26 mouse cellular contexts compared by ENCODE assay signal in genomic region chr12:12277741-12278463, GRCm38 (mm10). TPM values are rescaled to one million over a fixed set of nuclear protein-coding genes. Genes with fewer than 3 reads are reported as not detected.
DNase-seq lines count a peak whose midpoint lies in the region; ATAC-seq and TF ChIP-seq lines count a peak whose summit lies in the region.
"Had no signal": no experiment of that assay in that cellular context is flagged by ENCODE, and none has a peak within 500 bp of the region (broad histone marks: within the 10 kb centered on the region; RNA-seq: fewer than 3 reads in every experiment).

No protein-coding gene starts in this region.

- no peak for ATAC-seq in kidney, embryonic 15.5 days (replicated peaks; ENCODE audit: low FRiP score)
- no peak for ATAC-seq in forebrain, embryonic 12.5 days (ENCODE audit: low FRiP score)
- ATAC-seq: forebrain, embryonic 13.5 days; hindbrain, embryonic 16.5 days; intestine, embryonic 15.5 days; midbrain, embryonic 13.5 days; Patski had no signal

- H3K9ac ChIP-seq in kidney, embryonic 15.5 days: no peak overlapping the region
- H3K9ac ChIP-seq in forebrain, embryonic 12.5 days: no peak overlapping the region
- H3K9ac ChIP-seq: forebrain, embryonic 13.5 days; intestine, embryonic 15.5 days; limb, embryonic 12.5 days; liver, embryonic 13.5 days; midbrain, embryonic 13.5 days had no signal

- no peaks in the 10 kb centered on the region for H3K4me1 ChIP-seq in kidney, embryonic 15.5 days
- H3K4me1 ChIP-seq in forebrain, embryonic 12.5 days: peaks cover 3% of the 10 kb centered on the region; the same call in 1 of the 2 replicates
- H3K4me1 ChIP-seq: intestine, embryonic 15.5 days had no signal

- no peak overlapping the region for H3K4me3 ChIP-seq in layer of hippocampus, adult 2 months
- no peak overlapping the region for H3K4me3 ChIP-seq in kidney, embryonic 15.5 days (replicated peaks)
- no peak overlapping the region for H3K4me3 ChIP-seq in forebrain, embryonic 12.5 days (replicated peaks)
- H3K4me3 ChIP-seq: erythroblast, embryonic 14.5 days; forebrain, embryonic 13.5 days; intestine, embryonic 15.5 days; limb, embryonic 12.5 days; liver, embryonic 13.5 days; midbrain, embryonic 13.5 days had no signal

- TF ChIP-seq CTCF in layer of hippocampus, adult 2 months (conservative IDR thresholded peaks at IDR 0.05): no peak

- H3K27me3 ChIP-seq in kidney, embryonic 15.5 days: no peaks in the 10 kb centered on the region
- no peaks in the 10 kb centered on the region for H3K27me3 ChIP-seq in forebrain, embryonic 12.5 days
- H3K27me3 ChIP-seq: forebrain, embryonic 13.5 days; intestine, embryonic 15.5 days; liver, embryonic 13.5 days; midbrain, embryonic 13.5 days; Patski had no signal

- no peaks in the 10 kb centered on the region for H3K9me3 ChIP-seq in kidney, embryonic 15.5 days (replicated peaks)
- H3K9me3 ChIP-seq in forebrain, embryonic 12.5 days: no peaks in the 10 kb centered on the region
- H3K9me3 ChIP-seq: forebrain, embryonic 13.5 days; intestine, embryonic 15.5 days; limb, embryonic 12.5 days; liver, embryonic 13.5 days; midbrain, embryonic 13.5 days had no signal

- H3K36me3 ChIP-seq in kidney, embryonic 15.5 days: no peaks in the 10 kb centered on the region
- no peaks in the 10 kb centered on the region for H3K36me3 ChIP-seq in forebrain, embryonic 12.5 days (replicated peaks)
- H3K36me3 ChIP-seq: intestine, embryonic 15.5 days; limb, embryonic 12.5 days; liver, embryonic 13.5 days; midbrain, embryonic 13.5 days had no signal

- no peak overlapping the region for H3K4me2 ChIP-seq in kidney, embryonic 15.5 days
- no peak overlapping the region for H3K4me2 ChIP-seq in forebrain, embryonic 12.5 days
- H3K4me2 ChIP-seq: forebrain, embryonic 13.5 days; intestine, embryonic 15.5 days; limb, embryonic 12.5 days; liver, embryonic 13.5 days; midbrain, embryonic 13.5 days had no signal

- peak; percentile 49 for DNase-seq in adrenal gland, adult 2 months
- DNase-seq in adrenal gland, postnatal 4 days (ENCODE audit: low spot score in 2 of 2): no peak
- no peak for DNase-seq in layer of hippocampus, adult 2 months (ENCODE audit: low spot score in 2 of 2)
- DNase-seq in layer of hippocampus, adult 11-12 months (ENCODE audit: low spot score): no peak
- peak; percentile 23 for DNase-seq in CD4-positive helper T cell, adult 2 months (ENCODE audit: low read depth, low spot score)
- peak; percentile 28 for DNase-seq in induced T-regulatory cell, adult 2 months (ENCODE audit: low read depth)
- DNase-seq: adrenal gland, postnatal 25 days; cerebellum, adult 11 months; cerebellum, postnatal 14 days; gastrocnemius, postnatal 14 days; heart, postnatal 14 days; kidney, adult 8-10 months; kidney, postnatal 10 days; liver, embryonic 13.5 days; thymus, adult 2 months; thymus, postnatal 36 days had no signal

- 81% methylated on average over 4 of the region's 4 CpGs for WGBS in kidney, embryonic 15.5 days
- WGBS in forebrain, embryonic 12.5 days: 79% methylated on average over 4 of the region's 4 CpGs

- H3K27ac ChIP-seq in layer of hippocampus, adult 2 months: peak overlapping the region; percentile 23; the same call in 1 of the 2 replicates
- no peak overlapping the region for H3K27ac ChIP-seq in kidney, embryonic 15.5 days
- no peak overlapping the region for H3K27ac ChIP-seq in forebrain, embryonic 12.5 days
- H3K27ac ChIP-seq: forebrain, embryonic 13.5 days; intestine, embryonic 15.5 days; limb, embryonic 12.5 days; liver, embryonic 13.5 days; midbrain, embryonic 13.5 days had no signal

RNA-seq across cellular contexts. Expression of gene Fam49a, which starts 16.0 kb away (rescaled TPM):
- total RNA-seq in adrenal gland, adult 2 months (2021): 10 to 100 TPM; 19.7 to 20.0 TPM
- 5.2 and 7.1 TPM in 2 replicates for polyA plus RNA-seq in adrenal gland, adult 2 months (2012; rRNA removed)
- 10 to 100 TPM; 16.3 to 19.0 TPM for total RNA-seq in adrenal gland, postnatal 4 days (2021)
- 100 to 1,000 TPM; 178 to 186 TPM for total RNA-seq in layer of hippocampus, adult 2 months (2021)
- polyA plus RNA-seq in kidney, embryonic 15.5 days (2015; fragmentation: Nextera tagmentation; extraction: Ambion mirVana): 6.2 and 6.8 TPM in 2 replicates
- polyA plus RNA-seq in forebrain, embryonic 12.5 days (2016; fragmentation: Nextera tagmentation; extraction: Ambion mirVana): 20.4 and 21.1 TPM in 2 replicates
- polyA plus RNA-seq: C2C12 had no signal

Comparison
In these comparisons a context has a peak if more than half of its experiments do, and no peak if none do; other contexts are left out.
1. DNase-seq: peak in adrenal gland, adult 2 months (single experiment), CD4-positive helper T cell, adult 2 months (single experiment) and induced T-regulatory cell, adult 2 months (single experiment); none in adrenal gland, postnatal 4 days (0 of 2), layer of hippocampus, adult 2 months (0 of 2) and layer of hippocampus, adult 11-12 months (single experiment).
2. RNA of gene Fam49a, which starts 16.0 kb away (total RNA-seq): 178 to 186 TPM in layer of hippocampus, adult 2 months; 19.7 to 20.0 TPM in adrenal gland, adult 2 months and 16.3 to 19.0 TPM in adrenal gland, postnatal 4 days; every median in the first group is over 4 times any median in the second.